Mouse (Mus musculus): Measurements from ENCODE around the gene Nkd1.

DNA sequence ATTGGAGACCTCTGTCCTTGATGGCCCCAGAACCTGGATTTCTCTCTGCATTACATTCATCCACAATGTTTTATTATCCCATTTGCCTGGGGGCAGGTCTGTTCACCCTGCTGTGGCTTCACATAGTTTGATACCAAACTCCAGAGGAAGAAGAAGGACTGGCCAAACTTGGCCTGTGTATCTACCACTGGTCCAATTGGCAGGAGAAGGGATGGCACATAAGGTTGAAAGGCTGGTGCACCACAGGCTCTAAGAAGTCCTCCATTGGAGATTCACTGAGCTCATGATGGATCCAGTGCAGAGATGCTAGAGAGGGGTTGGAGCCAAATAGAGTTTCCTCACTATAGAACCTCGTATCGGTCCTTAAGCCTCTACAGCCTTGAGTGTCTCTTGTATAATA lies 27.1 kb upstream of the Nkd1 start:
- TF ChIP-seq POLR2A (IDR thresholded peaks at IDR 0.05; ENCODE audit: borderline replicate concordance, extremely low read depth, insufficient read depth, insufficient read length, poor library complexity, severe bottlenecking) (no peak), CTCF (IDR thresholded peaks at IDR 0.05; ENCODE audit: borderline replicate concordance, extremely low read depth, insufficient read depth, insufficient read length) (no peak)

Data from brain, embryonic 14.5 days (tissue).